Mouse (Mus musculus): ENCODE measurements around the gene Maml1.
A peak's percentile ranks its signal among the peaks of the same experiment; 100 is the strongest.

- TF ChIP-seq CTCF (IDR thresholded peaks at IDR 0.05; ENCODE audit: borderline replicate concordance, insufficient read depth, low read depth, low read length) (no peak), POLR2A (IDR thresholded peaks at IDR 0.05; ENCODE audit: borderline replicate concordance, insufficient read depth, low read length) (0 out of 2 replicates have a peak, but pooled peaks have one; percentile 12)
Measured at GRCm38 (mm10) chr11:50212848-50213758, 79.0 kb downstream of the Maml1 start.

Data from cerebellum, adult 2 months (tissue).